Mouse (Mus musculus): Measurements from ENCODE around the gene Acp1.

The Acp1 gene

DNA sequence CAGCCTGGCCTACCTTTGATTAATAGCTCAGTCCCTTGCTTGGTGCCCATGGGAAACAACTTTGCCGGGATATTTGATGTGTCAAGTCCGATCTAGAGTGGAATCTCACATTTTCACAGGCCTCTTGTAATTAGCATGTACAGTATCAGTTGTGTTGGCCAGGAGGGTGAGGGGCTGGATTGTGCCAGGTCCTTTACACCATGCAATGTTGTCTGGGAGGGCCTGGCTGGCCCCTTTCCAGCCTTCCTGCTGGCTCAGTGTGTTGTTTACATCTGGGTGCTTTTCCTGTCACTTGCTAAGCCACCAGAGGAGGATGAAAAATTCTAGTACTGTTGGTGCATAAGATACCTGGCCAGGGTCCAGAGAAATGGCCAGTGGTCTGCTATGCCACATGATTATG lies 47.0 kb downstream of the Acp1 start:
- DNase-seq (ENCODE audit: low read depth): no peak

DNA sequence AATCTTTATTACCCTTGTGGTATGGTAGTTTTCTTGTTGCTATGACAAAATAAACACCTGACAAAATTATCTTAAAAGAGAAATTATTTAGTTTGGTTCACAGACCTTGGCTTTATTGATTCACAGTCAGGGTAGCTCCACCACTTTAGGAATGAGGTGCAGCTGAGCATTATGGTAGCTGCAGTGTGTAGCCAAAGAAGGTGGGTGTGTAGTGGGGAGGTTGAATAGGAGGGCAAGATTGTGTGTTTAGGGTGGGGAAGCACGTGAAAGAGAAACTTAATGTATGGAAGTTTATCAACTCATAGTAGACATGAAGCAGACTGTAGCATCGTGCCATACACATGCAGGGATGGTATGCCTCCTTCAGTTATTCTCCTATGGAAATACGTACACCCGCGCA lies 55.2 kb downstream of the Acp1 start:
- no peak for DNase-seq (ENCODE audit: low read depth)

DNA sequence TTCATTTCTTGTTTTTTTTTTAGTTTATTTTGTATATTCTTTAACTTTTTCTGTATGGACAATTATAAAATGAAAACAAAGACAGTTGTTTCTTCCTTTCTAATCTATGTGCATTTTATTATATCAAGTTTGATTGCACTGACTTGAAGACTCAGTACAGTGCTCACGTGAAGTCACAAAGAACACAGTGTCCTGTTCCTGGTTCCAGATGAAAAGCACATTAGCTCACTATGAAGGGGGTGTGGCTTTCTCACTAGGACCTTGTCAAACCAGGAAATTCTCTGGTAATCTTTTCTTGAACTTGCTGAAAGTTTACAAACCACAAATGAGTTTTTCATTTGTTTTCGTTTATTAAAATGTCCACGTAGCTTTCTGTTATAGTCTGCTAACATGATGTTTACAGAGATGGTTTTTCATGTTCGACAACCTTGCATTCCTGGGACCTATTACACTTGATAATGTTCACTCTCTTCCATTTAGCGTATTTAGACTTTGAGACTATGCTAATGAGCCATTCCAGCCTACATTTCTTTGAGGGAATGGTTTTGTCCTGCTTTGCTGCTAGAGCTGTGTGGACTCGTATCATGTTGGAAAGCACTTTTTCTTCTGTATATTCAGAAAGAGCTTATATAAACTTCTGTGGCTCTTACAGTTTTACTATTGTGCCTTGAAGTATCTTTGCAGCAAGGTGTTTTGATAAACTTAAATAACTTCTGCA lies 55.8 kb downstream of the Acp1 start:
- DNase-seq (ENCODE audit: low read depth): no peak

DNA sequence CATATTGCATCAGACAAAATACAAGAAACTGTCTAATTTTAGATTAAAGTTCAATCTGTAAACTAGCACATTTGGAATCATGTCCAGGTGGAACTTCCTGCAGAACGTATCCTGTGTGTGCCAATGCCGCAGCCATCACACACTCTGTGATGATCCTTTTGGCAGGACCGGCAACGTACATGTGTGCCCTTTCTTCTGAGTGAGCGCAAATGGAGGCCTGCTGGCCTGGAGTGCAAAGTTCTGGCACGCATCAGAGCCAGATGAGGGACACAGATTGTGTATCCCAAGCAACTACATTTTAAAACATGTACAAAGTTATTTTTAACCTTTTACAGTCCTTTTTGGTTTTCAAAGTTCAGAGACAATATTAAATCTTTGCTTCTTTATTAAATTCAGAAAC lies 59.5 kb downstream of the Acp1 start:
- no peak for DNase-seq (ENCODE audit: low read depth)

DNA sequence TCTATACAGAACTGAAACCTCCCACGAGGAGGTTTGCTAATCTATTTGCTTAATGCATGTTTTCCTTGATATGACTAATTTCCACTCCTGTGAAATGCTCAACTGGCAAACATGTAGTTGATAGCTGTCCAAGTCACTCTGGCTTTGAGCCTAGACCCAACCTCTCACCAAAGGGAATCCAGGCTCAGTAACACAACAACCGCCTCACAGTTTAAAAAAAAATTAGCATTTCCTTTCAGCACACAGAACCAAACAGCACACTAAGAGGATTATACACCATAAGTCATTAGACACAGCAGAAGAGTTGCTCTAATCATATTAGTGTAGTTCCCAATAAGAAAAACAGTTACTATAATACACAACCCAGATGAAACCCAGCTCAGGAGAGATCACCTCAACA lies 60.5 kb downstream of the Acp1 start:
- DNase-seq (ENCODE audit: low read depth): no peak

DNA sequence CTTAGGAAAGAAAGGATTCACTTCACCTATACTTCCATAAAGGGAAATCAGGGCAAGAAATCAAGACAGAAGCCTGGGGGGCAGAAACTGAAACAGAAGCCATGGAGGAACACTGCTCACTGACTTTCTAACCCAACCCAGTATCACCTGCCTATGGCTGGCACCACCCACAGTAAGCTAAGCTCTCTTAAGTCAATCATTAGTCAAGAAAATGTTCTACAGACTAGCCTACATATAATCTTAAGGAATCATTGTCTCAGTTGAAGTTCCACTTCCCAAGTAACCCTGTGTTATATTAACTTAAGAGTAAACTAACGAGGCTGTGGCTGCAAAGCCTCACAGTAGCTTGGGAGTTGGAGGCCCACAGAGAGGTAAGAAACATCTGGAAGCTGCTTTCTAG lies 62.9 kb downstream of the Acp1 start:
- no peak for DNase-seq (ENCODE audit: low read depth)

Measured in naive thymus-derived CD4-positive, alpha-beta T cell, adult 2 months (primary cell).